Mouse (Mus musculus) neural tube, embryonic 12.5 days (tissue): ENCODE results near the gene Gprin3. TPM values are rescaled to one million over a fixed set of nuclear protein-coding genes. Genes with fewer than 3 reads are reported as not detected.
"Not testable (repeated sequence)": the region's sequence is repeated elsewhere in the genome, so short reads cannot be mapped to it uniquely, and the experiment has no call there.

Experiments
- ATAC-seq: fragments of 200-750 bp; cut with Nextera tagmentation; 2 replicates; pipeline ENCODE4 v1.8.0; 2017; ENCODE audit warnings: low read depth, mild to moderate bottlenecking, moderate TSS enrichment, moderate library complexity; ENCODE audit not compliant: low FRiP score
- H3K27ac ChIP-seq: fragments of 300-500 bp; sonication (generic); 2 replicates; pipeline ENCODE4 v1.5.1; 2016
- H3K27me3 ChIP-seq: fragments of 300-500 bp; sonication (generic); replicated peaks from 2 replicates; pipeline ENCODE4 v1.6.1; 2016; ENCODE audit warnings: mild to moderate bottlenecking
- H3K36me3 ChIP-seq: fragments of 300-500 bp; sonication (generic); 2 replicates; pipeline ENCODE4 v1.6.1; 2016; ENCODE audit warnings: mild to moderate bottlenecking
- H3K4me1 ChIP-seq: fragments of 300-500 bp; sonication (generic); 2 replicates; pipeline ENCODE4 v1.6.1; 2016
- H3K4me2 ChIP-seq: fragments of 300-500 bp; sonication (generic); replicated peaks from 2 replicates; pipeline ENCODE4 v1.6.1; 2016; ENCODE audit warnings: mild to moderate bottlenecking
- H3K4me3 ChIP-seq: fragments of 300-500 bp; sonication (generic); 2 replicates; pipeline ENCODE4 v1.5.1; 2016
- H3K9ac ChIP-seq: fragments of 300-500 bp; sonication (generic); 2 replicates; pipeline ENCODE4 v1.6.1; 2016; ENCODE audit warnings: mild to moderate bottlenecking
- H3K9me3 ChIP-seq: fragments of 300-500 bp; sonication (generic); 2 replicates; pipeline ENCODE4 v1.6.1; 2016; ENCODE audit warnings: mild to moderate bottlenecking
- WGBS: fragments of 180-500 bp; shearing (Covaris S2); methylation state at CpG from one replicate; pipeline ENCODE4 v1.1.7; 2016; 5-methylcytosine and 5-hydroxymethylcytosine counted together
- polyA plus RNA-seq: library from polyadenylated mRNA; unstranded; fragments of >200 nt; fragmentation: Nextera tagmentation; extraction: Ambion mirVana; gene quantifications from 2 replicates; pipeline ENCODE4 v1.2.1, GENCODE M21; 2016

Gprin3 gene
- polyA plus RNA-seq, 1 experiment from 2014 or later = 0.49 TPM

DNA sequence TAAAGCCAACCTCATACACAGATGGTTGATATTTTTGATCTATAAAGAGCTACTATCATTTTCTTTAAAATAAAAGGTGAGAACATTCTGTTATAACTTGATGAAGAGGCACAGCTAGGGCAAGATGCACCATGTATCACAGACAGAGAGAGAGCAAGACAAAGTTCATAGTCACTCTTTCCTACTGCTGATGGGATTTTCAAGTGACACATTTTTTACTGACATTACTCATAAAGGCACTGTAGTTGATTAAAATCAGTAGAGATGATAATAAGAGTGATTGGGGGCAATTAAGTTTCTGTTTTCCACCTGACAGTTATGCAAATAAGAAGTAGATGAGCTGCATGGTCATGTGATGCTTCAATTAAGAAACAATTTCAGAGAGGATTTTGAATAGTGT, 110.2 kb downstream of the Gprin3 start:
- Histone ChIP-seq H3K4me2 (no peak overlapping the region), H3K9ac (no peak overlapping the region), H3K4me1 (no peaks in the 10 kb centered on the region), H3K4me3 (no peak overlapping the region), H3K36me3 (no peaks in the 10 kb centered on the region), H3K27ac (no peak overlapping the region), H3K9me3 (no peaks in the 10 kb centered on the region), H3K27me3 (no peaks in the 10 kb centered on the region)
- no peak for ATAC-seq

- H3K27me3 ChIP-seq = no peaks in the 10 kb centered on the region
- H3K9me3 ChIP-seq = no peaks in the 10 kb centered on the region
- H3K9ac ChIP-seq = no peak overlapping the region
- H3K4me2 ChIP-seq = no peak overlapping the region
- no peaks in the 10 kb centered on the region for H3K4me1 ChIP-seq
- no peak overlapping the region for H3K27ac ChIP-seq
- H3K4me3 ChIP-seq = no peak overlapping the region
- no peaks in the 10 kb centered on the region for H3K36me3 ChIP-seq
- ATAC-seq = no peak
These were observed 111.0 kb downstream of the Gprin3 start for GRCm38 (mm10) chr6:59315090-59315489.

DNA sequence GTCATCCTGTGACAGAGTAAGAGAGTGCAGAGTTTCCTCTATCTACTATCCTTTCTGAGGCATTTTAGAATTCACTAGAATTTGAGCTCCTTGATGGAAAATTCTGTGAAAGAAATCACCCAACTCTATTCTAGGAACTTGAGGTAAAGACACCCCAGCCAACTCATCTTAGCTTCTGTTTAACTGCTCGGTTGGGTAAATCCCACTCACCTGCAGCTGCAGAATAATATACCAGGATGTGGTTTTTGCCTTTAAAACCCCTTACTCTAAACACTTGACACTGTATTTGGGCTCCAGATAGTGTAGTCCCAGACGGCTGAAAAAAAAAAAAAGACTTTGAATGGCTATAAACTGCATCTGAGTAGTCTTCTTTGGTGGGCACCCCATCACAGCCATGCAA, 112.9 kb downstream of the Gprin3 start:
- WGBS = 78% methylated on average over 2 of the region's 2 CpGs
- no peak for ATAC-seq
- H3K36me3 ChIP-seq = no peaks in the 10 kb centered on the region
- no peaks in the 10 kb centered on the region for H3K9me3 ChIP-seq
- H3K4me2 ChIP-seq = no peak overlapping the region
- no peak overlapping the region for H3K9ac ChIP-seq
- H3K4me3 ChIP-seq = no peak overlapping the region
- no peaks in the 10 kb centered on the region for H3K4me1 ChIP-seq
- H3K27me3 ChIP-seq = no peaks in the 10 kb centered on the region
- H3K27ac ChIP-seq = no peak overlapping the region

DNA sequence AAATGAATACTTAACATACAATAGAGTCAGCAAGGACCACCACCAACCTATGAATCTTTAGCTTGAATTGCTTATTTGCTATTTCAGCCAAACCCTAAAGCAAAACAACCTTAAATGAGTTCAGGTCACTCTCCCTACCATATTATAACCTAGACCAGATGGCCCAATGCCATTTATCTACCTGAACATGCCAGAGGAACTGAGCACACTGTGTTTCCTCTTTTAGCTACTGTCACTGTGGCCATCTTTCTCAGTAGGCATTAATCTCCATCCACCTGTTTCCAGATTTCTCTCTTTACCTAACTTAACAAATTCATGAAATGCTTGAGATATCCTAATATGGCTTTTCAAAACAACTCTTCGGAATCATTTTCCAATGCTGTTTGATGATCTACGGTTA, 114.9 kb downstream of the Gprin3 start:
- WGBS = 94% methylated on average over 2 of the region's 2 CpGs
- no peaks in the 10 kb centered on the region for H3K4me1 ChIP-seq
- H3K4me2 ChIP-seq = no peak overlapping the region
- H3K9ac ChIP-seq = no peak overlapping the region
- H3K36me3 ChIP-seq = no peaks in the 10 kb centered on the region
- H3K9me3 ChIP-seq = no peaks in the 10 kb centered on the region
- no peak overlapping the region for H3K27ac ChIP-seq
- H3K4me3 ChIP-seq = no peak overlapping the region
- ATAC-seq = no peak
- no peaks in the 10 kb centered on the region for H3K27me3 ChIP-seq

- H3K36me3 ChIP-seq, H3K4me3 ChIP-seq, H3K4me2 ChIP-seq, H3K9me3 ChIP-seq, H3K27me3 ChIP-seq, H3K4me1 ChIP-seq, H3K9ac ChIP-seq, H3K27ac ChIP-seq, ATAC-seq: not testable (repeated sequence)
- WGBS = 85% methylated on average over 2 of the region's 2 CpGs
These were observed 121.7 kb downstream of the Gprin3 start for GRCm38 (mm10) chr6:59304235-59304942.

- Histone ChIP-seq H3K27ac (no peak overlapping the region), H3K9ac (no peak overlapping the region), H3K4me3 (no peak overlapping the region), H3K9me3 (no peaks in the 10 kb centered on the region), H3K36me3 (no peaks in the 10 kb centered on the region), H3K27me3 (no peaks in the 10 kb centered on the region), H3K4me1 (no peaks in the 10 kb centered on the region), H3K4me2 (no peak overlapping the region)
- WGBS = 77% methylated on average over 1 of the region's 1 CpGs
- no peak for ATAC-seq
These were observed 123.1 kb downstream of the Gprin3 start for GRCm38 (mm10) chr6:59303031-59303430.

Other genes with a start within 250 kb of the Gprin3 start
- gene Tigd2, start 217.4 kb downstream of the Gprin3 start, polyA plus RNA-seq = 8.0 and 8.3 TPM in 2 replicates